Mouse (Mus musculus) E14TG2a.4 (cell line): ENCODE data around the gene Tmem214.

Source experiments
- CTCF ChIP-seq: conservative IDR thresholded peaks from 2 replicates; pipeline ENCODE4 v1.5.1; 2014; ENCODE audit warnings: low read length
- POU5F1 ChIP-seq: IDR thresholded peaks from 2 replicates; pipeline ENCODE4 v1.6.1; 2014; ENCODE audit warnings: low read length, borderline replicate concordance

- TF ChIP-seq CTCF (no peak), POU5F1 (no peak)
Observed at GRCm38 (mm10) chr5:30868981-30869380, 1.2 kb downstream of the Tmem214 start.
